Mouse (Mus musculus): Measurements from ENCODE around the gene Acox3. TPM values are rescaled to one million over a fixed set of nuclear protein-coding genes. Genes with fewer than 3 reads are reported as not detected.

Gene Acox3
- total RNA-seq, 2 experiments from 2014 or later: 26.3 to 28.8 TPM

GRCm38 (mm10) chr5:35611900-35612299 is 29.1 kb downstream of the Acox3 start:
- peak; percentile 23 to 30 for DNase-seq

DNA sequence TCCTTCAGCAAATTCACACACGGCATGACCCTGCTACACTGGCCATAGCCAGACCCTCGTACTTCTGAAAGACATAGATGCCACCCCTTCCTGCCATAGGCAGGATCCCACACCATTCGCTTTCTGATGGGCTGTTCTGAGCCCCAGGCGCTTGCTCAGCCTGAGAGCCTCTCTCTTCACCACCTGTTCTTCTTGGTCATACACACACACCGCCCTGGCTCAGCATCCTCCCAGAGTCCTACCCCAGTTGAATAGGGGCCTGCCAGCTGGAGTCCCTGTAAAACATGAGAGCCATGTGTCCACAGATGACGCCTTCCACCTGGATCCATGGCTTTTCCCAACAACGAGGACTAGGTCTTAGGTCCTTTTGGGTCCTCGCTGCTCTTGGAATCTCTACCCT is 29.9 kb downstream of the Acox3 start:
- no peak for DNase-seq

DNA sequence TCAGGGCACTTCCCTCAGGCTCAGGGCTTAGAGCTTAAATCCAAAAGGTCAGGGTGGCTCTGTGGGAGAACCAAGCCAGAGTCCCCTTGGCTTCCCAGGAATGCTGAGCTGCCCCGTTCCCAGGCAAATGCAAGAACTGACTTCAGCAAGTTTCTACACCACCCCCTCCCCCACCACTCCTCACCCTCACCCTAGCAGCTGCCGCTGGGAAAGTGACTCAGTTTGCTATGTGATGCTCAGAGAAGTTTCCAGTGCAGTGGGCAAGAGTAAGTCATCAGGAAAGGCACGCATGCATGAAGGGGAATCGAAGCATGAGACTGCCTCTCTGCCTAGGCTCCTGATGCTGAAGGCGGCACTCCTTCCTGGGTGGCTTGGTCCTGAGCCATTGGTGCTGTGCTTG is 34.1 kb downstream of the Acox3 start:
- DNase-seq: no peak

- DNase-seq: peak; percentile 11 to 16
Observed at GRCm38 (mm10) chr5:35621114-35621513, 38.3 kb downstream of the Acox3 start.

GRCm38 (mm10) chr5:35623831-35624230 is 41.0 kb downstream of the Acox3 start:
- DNase-seq: no peak

GRCm38 (mm10) chr5:35624751-35625239 is 42.0 kb downstream of the Acox3 start:
- no peak for DNase-seq

DNA sequence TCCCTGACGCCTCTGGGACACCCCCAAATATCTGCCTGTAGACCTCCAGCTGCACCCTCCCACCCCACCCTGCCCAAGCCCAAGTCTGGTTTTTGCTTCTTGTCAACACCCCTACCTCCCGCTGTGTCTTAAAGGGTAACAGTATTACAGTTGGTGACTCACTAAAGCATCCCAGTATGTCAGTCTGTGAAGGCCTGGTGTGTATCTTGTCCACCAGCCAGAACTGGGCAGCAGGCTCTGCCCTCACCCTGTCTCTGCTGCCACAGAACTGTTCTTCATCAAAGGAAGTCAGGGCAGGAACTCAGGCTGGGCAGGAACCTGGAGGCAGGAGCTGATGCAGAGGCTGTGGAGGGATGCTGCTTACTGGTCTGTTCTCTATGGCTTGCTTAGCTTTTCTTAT is 43.6 kb downstream of the Acox3 start:
- no peak for DNase-seq

DNA sequence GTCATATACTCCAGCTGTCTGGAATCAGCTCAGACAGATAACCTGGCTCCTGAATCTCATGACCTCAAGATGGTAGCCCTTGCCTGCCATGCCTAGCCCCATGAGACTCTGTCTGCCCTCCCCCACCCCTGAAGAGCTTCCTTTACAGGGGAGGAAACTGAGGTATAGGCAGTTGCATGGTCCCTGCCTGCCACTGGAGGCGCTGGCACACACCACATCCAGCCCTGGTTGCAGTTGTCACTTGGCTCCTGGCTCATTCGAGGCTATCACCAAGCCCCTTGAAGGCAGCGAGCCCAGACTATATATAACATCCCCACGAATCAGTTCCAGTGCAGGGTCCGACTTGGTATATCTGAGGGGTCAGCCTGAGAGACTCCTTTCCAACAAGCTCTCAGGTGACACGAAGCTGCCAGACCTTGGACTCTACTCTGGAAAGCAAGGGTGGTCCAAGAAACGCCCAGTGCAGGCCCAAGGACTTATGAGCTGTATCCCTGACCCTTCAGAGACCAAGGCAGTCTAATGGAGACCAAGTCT is 44.5 kb downstream of the Acox3 start:
- no peak for DNase-seq

DNA sequence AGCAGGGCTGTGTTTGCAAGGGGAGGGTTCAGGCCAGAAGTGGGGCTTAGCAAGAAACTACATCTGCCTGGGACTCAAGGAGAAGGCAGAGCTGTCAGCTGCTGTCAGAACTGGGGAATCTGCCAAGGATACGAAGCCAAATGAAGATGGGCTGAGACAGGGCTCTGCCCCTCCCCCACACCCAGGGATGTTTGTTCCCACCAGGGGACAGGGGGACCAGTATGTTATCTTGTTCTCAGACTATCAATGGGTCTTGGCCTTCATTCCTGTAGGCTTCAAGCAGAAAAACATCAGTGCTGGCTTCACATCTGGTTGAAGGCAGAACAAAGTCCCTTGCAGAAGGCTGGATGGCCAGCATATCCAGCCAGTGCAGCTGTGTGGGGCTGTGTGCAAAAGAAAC is 45.8 kb downstream of the Acox3 start:
- peak; percentile 47 to 48 for DNase-seq

- DNase-seq: no peak
Observed at GRCm38 (mm10) chr5:35629333-35629732, 46.5 kb downstream of the Acox3 start.

- DNase-seq: no peak
Observed at GRCm38 (mm10) chr5:35630706-35631105, 47.9 kb downstream of the Acox3 start.

DNA sequence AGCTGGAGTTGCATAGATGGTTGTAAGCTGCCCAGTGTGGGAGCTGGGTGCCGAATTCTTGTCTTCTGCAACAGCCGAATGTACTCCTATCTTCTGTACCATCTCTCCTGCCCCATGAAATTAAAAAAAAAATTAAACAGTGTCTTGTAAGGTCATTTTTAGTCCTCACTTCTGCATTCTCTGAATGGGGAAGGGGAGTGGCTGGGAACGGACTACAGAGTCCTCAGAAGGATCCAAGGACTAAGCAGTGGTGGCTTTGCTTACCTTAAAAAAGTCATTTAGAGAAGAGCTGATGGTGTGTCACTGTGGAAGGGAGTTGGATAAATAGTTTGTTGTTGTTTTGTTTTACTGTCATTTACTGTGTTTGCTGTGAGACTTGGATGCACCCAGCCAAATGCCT is 48.4 kb downstream of the Acox3 start:
- DNase-seq: no peak

- DNase-seq: no peak
Observed at GRCm38 (mm10) chr5:35631755-35632154, 48.9 kb downstream of the Acox3 start.

GRCm38 (mm10) chr5:35632841-35633240 is 50.0 kb downstream of the Acox3 start:
- no peak for DNase-seq

DNA sequence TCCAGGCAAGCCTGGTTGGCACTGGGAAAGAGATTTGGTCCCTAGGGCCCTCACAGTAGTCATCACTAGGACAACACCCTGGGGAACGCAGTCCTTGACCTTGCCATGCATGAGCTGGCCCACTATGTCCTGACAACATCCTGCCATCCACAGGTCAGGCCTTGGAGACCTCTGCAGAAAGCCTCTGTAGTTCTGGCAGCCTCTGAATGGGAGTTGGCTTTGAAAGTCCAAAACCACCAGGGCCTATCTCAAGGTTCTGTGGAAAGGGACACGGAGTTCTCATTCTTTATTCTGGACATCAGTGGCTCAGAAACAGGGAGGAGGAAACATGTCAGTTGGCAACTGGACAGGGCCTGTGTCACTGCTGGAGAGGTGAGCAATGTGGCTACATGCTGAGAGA is 53.2 kb downstream of the Acox3 start:
- DNase-seq: no peak

GRCm38 (mm10) chr5:35641961-35642584 is 59.2 kb downstream of the Acox3 start:
- DNase-seq: no peak

DNA sequence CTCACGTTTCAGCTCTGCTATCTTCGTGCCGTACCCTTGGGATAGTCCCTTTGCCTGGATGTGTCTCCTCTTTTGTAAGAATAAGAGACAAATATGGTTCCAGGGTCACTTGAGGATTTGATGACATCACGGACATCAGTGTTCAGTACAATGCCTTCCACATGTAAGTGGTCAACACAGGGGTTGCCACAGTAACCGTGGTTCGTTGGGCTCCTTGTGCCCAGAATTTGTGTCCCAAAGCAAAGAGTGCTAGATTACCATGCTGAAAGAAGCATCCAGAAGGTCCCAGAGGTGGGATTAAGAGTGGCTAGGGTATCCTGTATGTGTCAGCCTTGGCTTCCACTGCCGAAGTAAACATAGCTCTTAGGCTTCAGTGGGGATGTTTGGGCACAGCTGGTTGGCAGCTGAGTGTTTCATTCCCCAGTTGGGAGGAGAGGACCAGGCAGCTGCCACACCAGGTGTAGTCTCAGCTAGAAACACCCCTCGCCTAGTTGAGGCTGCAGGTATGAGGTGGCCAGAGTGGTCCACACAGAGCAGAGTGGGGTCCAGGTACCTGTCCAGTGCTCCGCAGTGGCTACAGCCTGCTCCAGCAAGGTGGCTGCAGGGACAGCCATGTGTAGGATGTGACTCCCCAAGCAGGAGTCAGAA is 60.7 kb downstream of the Acox3 start:
- DNase-seq: no peak

- DNase-seq: no peak
Observed at GRCm38 (mm10) chr5:35644082-35644481, 61.2 kb downstream of the Acox3 start.

GRCm38 (mm10) chr5:35645938-35646493 is 63.2 kb downstream of the Acox3 start:
- peak; percentile 38 for DNase-seq

GRCm38 (mm10) chr5:35646927-35647326 is 64.1 kb downstream of the Acox3 start:
- DNase-seq: no peak

- DNase-seq: no peak
Observed at GRCm38 (mm10) chr5:35647562-35647961, 64.7 kb downstream of the Acox3 start.

DNA sequence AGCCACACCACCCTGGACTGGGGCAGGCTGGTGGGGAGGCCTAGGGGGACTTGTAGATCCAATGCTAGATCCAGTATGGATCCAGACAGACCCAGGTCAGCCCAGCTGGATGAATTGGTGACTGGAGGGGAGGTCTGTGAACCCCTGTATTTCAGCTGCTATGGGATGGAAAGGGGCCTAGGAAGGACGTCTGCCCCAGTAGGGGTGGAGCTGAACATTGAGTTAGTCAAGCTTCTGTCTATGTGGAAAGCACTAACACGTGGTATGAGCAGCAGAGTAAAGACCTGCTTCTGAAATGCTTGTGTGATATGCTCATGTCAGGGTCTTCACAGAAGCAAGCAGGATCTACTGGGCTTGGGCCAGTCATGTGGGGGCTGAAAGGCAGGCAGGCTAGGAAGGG is 65.4 kb downstream of the Acox3 start:
- no peak for DNase-seq

GRCm38 (mm10) chr5:35652319-35652718 is 69.5 kb downstream of the Acox3 start:
- no peak for DNase-seq

DNA sequence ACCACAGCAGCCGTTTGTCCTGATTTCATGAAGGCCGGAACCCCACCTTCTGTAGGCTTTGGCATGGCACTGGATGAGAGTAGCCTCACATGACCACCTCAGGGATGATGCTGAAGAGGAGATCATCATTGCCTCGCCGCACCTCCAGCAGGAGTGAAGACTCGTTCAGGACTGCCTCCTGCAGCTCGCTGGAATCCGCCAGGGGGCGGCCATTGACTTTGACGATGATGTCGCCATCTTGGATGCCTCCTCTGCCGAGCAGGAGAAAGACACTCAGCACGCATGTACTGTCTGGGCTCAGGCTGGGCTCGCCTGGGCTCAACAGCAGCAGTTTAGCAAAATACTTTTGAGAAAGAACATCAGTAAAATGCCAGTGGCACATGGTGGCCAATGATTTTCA is 70.0 kb downstream of the Acox3 start:
- no peak for DNase-seq

All from layer of hippocampus, postnatal 36 days (tissue).